Mouse (Mus musculus): ENCODE results near the gene Tmtc1. TPM values are rescaled to one million over a fixed set of nuclear protein-coding genes. Genes with fewer than 3 reads are reported as not detected.
A peak's percentile ranks its signal among the peaks of the same experiment; 100 is the strongest.

The Tmtc1 gene
- not detected in 2 replicates for total RNA-seq (2015)
- total RNA-seq (2017) = 0.03 TPM in 1 of 2 replicates, not detected in the other

GRCm38 (mm10) chr6:148443726-148444701 lies at the start of gene Tmtc1:
Gene Tmtc1 (minus strand): TSS chr6:148444389.
- ATAC-seq (replicated peaks; ENCODE audit: poor library complexity) = peak; percentile 61

GRCm38 (mm10) chr6:148491849-148492248 lies 47.7 kb upstream of the Tmtc1 start:
- no peak for ATAC-seq (replicated peaks; ENCODE audit: poor library complexity)

GRCm38 (mm10) chr6:148486756-148487155 lies 42.6 kb upstream of the Tmtc1 start:
- no peak for ATAC-seq (replicated peaks; ENCODE audit: poor library complexity)

- no peak for ATAC-seq (replicated peaks; ENCODE audit: poor library complexity)
These were observed 37.7 kb upstream of the Tmtc1 start for GRCm38 (mm10) chr6:148481894-148482293.

- no peak for ATAC-seq (replicated peaks; ENCODE audit: poor library complexity)
These were observed 35.6 kb upstream of the Tmtc1 start for GRCm38 (mm10) chr6:148479671-148480237.

- ATAC-seq (replicated peaks; ENCODE audit: poor library complexity) = no peak
These were observed 34.2 kb upstream of the Tmtc1 start for GRCm38 (mm10) chr6:148478350-148478749.

GRCm38 (mm10) chr6:148472289-148472688 lies 28.1 kb upstream of the Tmtc1 start:
- ATAC-seq (replicated peaks; ENCODE audit: poor library complexity) = no peak

- no peak for ATAC-seq (replicated peaks; ENCODE audit: poor library complexity)
These were observed 23.8 kb upstream of the Tmtc1 start for GRCm38 (mm10) chr6:148467924-148468389.

GRCm38 (mm10) chr6:148467170-148467921 lies 23.2 kb upstream of the Tmtc1 start:
- no peak for ATAC-seq (replicated peaks; ENCODE audit: poor library complexity)

GRCm38 (mm10) chr6:148459636-148460035 lies 15.4 kb upstream of the Tmtc1 start:
- no peak for ATAC-seq (replicated peaks; ENCODE audit: poor library complexity)

GRCm38 (mm10) chr6:148455470-148455869 lies 11.3 kb upstream of the Tmtc1 start:
- no peak for ATAC-seq (replicated peaks; ENCODE audit: poor library complexity)

- no peak for ATAC-seq (replicated peaks; ENCODE audit: poor library complexity)
These were observed 10.6 kb upstream of the Tmtc1 start for GRCm38 (mm10) chr6:148454740-148455139.

GRCm38 (mm10) chr6:148448151-148448550 lies 4.0 kb upstream of the Tmtc1 start:
- ATAC-seq (replicated peaks; ENCODE audit: poor library complexity) = no peak

- no peak for ATAC-seq (replicated peaks; ENCODE audit: poor library complexity)
These were observed 1.9 kb upstream of the Tmtc1 start for GRCm38 (mm10) chr6:148446113-148446512.

GRCm38 (mm10) chr6:148444796-148445195 lies 607 bp upstream of the Tmtc1 start:
- ATAC-seq (replicated peaks; ENCODE audit: poor library complexity) = 0 out of 2 replicates have a peak, but pooled peaks have one; percentile 3

- ATAC-seq (replicated peaks; ENCODE audit: poor library complexity) = no peak
These were observed 881 bp downstream of the Tmtc1 start for GRCm38 (mm10) chr6:148443291-148443725.

GRCm38 (mm10) chr6:148442671-148443290 lies 1.4 kb downstream of the Tmtc1 start:
- ATAC-seq (replicated peaks; ENCODE audit: poor library complexity) = no peak

GRCm38 (mm10) chr6:148441871-148442270 lies 2.3 kb downstream of the Tmtc1 start:
- no peak for ATAC-seq (replicated peaks; ENCODE audit: poor library complexity)

- no peak for ATAC-seq (replicated peaks; ENCODE audit: poor library complexity)
These were observed 5.1 kb downstream of the Tmtc1 start for GRCm38 (mm10) chr6:148439101-148439500.

- no peak for ATAC-seq (replicated peaks; ENCODE audit: poor library complexity)
These were observed 6.6 kb downstream of the Tmtc1 start for GRCm38 (mm10) chr6:148437565-148437964.
